Mouse (Mus musculus) liver, embryonic 14.5 days (tissue): Measurements from ENCODE around the gene Copz2. TPM values are rescaled to one million over a fixed set of nuclear protein-coding genes. Genes with fewer than 3 reads are reported as not detected.

Source experiments
- ATAC-seq: fragments of 200-750 bp; cut with Nextera tagmentation; 2 replicates; pipeline ENCODE4 v1.8.0; 2017; ENCODE audit warnings: moderate number of reproducible peaks, mild to moderate bottlenecking, moderate library complexity; ENCODE audit not compliant: insufficient read depth
- DNase-seq, 3 experiments: peaks; one replicate each; pipeline ENCODE4 v3.0.0-alpha.2; 2012 to 2013; ENCODE audit warnings: low read depth in 3 of 3, low spot score in 3 of 3
- H3K27ac ChIP-seq: fragments of 300-500 bp; sonication (generic); 2 replicates; pipeline ENCODE4 v1.5.1; 2014; ENCODE audit warnings: moderate library complexity, mild to moderate bottlenecking, control low read depth, inconsistent platforms
- H3K27me3 ChIP-seq: fragments of 300-500 bp; sonication (generic); 2 replicates; pipeline ENCODE4 v1.6.1; 2014; ENCODE audit warnings: mild to moderate bottlenecking, low read length, moderate library complexity; ENCODE audit not compliant: control insufficient read depth, insufficient read depth
- H3K36me3 ChIP-seq: fragments of 300-500 bp; sonication (generic); replicated peaks from 2 replicates; pipeline ENCODE4 v1.6.1; 2014; ENCODE audit warnings: low read depth; ENCODE audit not compliant: control insufficient read depth, insufficient read depth
- H3K4me1 ChIP-seq, 2 experiments: fragments of 200-500 bp in 1 of 2; fragments of 300-500 bp in 1 of 2; sonication (generic) in 1 of 2; replicated peaks; 2 replicates each; pipeline ENCODE4 v1.6.1; 2012 to 2014; ENCODE audit warnings: antibody characterized with exemption in 1 of 2, inconsistent platforms in 1 of 2, low read length in 1 of 2; ENCODE audit not compliant: control insufficient read depth in 2 of 2, insufficient read depth in 2 of 2
- H3K4me2 ChIP-seq: fragments of 300-500 bp; sonication (generic); 2 replicates; pipeline ENCODE4 v1.6.1; 2014; ENCODE audit warnings: low read depth, mild to moderate bottlenecking, control low read depth, moderate library complexity
- H3K4me3 ChIP-seq, 2 experiments: fragments of 200-500 bp in 1 of 2; fragments of 300-500 bp in 1 of 2; sonication (generic) in 1 of 2; 2 replicates each; pipeline ENCODE4 v1.5.1; 2012 to 2014; ENCODE audit warnings: low read depth in 2 of 2, low read length in 2 of 2, mild to moderate bottlenecking in 2 of 2, control low read depth in 1 of 2, inconsistent platforms in 1 of 2, moderate library complexity in 1 of 2; ENCODE audit not compliant: insufficient read depth in 1 of 2
- H3K9ac ChIP-seq: fragments of 300-500 bp; sonication (generic); replicated peaks from 2 replicates; pipeline ENCODE4 v1.6.1; 2014; ENCODE audit warnings: mild to moderate bottlenecking, control low read depth, moderate library complexity
- H3K9me3 ChIP-seq: fragments of 300-500 bp; sonication (generic); 2 replicates; pipeline ENCODE4 v1.6.1; 2016; ENCODE audit warnings: low read length, mixed read lengths; ENCODE audit not compliant: control insufficient read depth
- CTCF ChIP-seq: IDR thresholded peaks from 2 replicates; pipeline ENCODE4 v1.5.1; 2016; ENCODE audit warnings: antibody characterized with exemption, low read depth, control low read depth
- EP300 ChIP-seq: IDR thresholded peaks from 2 replicates; pipeline ENCODE4 v1.6.1; 2016; ENCODE audit warnings: antibody characterized with exemption, low read depth
- WGBS: fragments of 180-500 bp; shearing (Covaris S2); extraction: QIAGEN DNeasy Blood & Tissue Kit; methylation state at CpG from one replicate; pipeline ENCODE4 v1.1.7; 2014; ENCODE audit not compliant: insufficient replicate concordance; 5-methylcytosine and 5-hydroxymethylcytosine counted together
- microRNA counts: library from miRNA; unstranded; fragments of <30 nt; microRNA quantifications from one replicate; lab custom pipeline; 2016
- microRNA-seq: library from miRNA; unstranded; fragments of <30 nt; microRNA quantifications from one replicate; pipeline ENCODE4, GENCODE M21; 2016
- polyA plus RNA-seq, 2 experiments: library from polyadenylated mRNA; depleted of rRNA in 1 of 2; stranded (reverse) in 1 of 2; unstranded in 1 of 2; fragments of >200 nt; fragmentation: Nextera tagmentation in 1 of 2; extraction: Ambion mirVana in 1 of 2; gene quantifications; 2 replicates each; pipeline versions ENCODE4 v1.2.1 to v1.2.3; 2012 to 2014

Gene Copz2
- polyA plus RNA-seq, 2 experiments = 8.7 to 18.8 TPM

GRCm38 (mm10) chr11:96908594-96908993 is 58.9 kb downstream of the Copz2 start:
- 83% methylated on average over 12 of the region's 12 CpGs for WGBS
- DNase-seq (no peak), ATAC-seq (no peak)
- Histone ChIP-seq H3K4me3 (no peak overlapping the region), H3K9me3 (no peaks in the 10 kb centered on the region), H3K27ac (no peak overlapping the region), H3K9ac (no peak overlapping the region), H3K27me3 (no peaks in the 10 kb centered on the region), H3K4me1 (no peaks in the 10 kb centered on the region), H3K4me2 (no peak overlapping the region), H3K36me3 (no peaks in the 10 kb centered on the region; the same call in none of the 2 replicates)
- no peak for TF ChIP-seq CTCF
- no peak for TF ChIP-seq EP300

GRCm38 (mm10) chr11:96910003-96910402 is 60.3 kb downstream of the Copz2 start:
- DNase-seq (peak in 1 of 3 experiments; percentile 58), ATAC-seq (peak; percentile 21; the same call in 1 of the 2 replicates)
- Histone ChIP-seq H3K9me3 (no peaks in the 10 kb centered on the region), H3K36me3 (no peaks in the 10 kb centered on the region; the same call in none of the 2 replicates), H3K27ac (no peak overlapping the region), H3K27me3 (no peaks in the 10 kb centered on the region), H3K4me2 (no peak overlapping the region), H3K4me3 (no peak overlapping the region), H3K4me1 (no peaks in the 10 kb centered on the region), H3K9ac (no peak overlapping the region)
- TF ChIP-seq EP300 (no peak), CTCF (peak; percentile 92)
- WGBS = 31% methylated on average over 7 of the region's 7 CpGs

MicroRNAs within 50 kb of the gene (microRNA counts, 519-probe panel; counts per million panel counts)
- 6,710 counts per million, percentile 61 among the panel's probes with 10 or more counts for microRNA mmu-miR-152 (lab: Ali Mortazavi, UCI)

Small RNAs within 50 kb of the gene (microRNA-seq; reads per million reads assigned to microRNA genes)
- 191 reads per million, percentile 55 among the genes with 10 or more reads in this experiment for gene Mir152

Other genes with a start within 250 kb of the Copz2 start
- 7.4 and 10.1 TPM in 2 replicates for gene Snx11, start 72.3 kb upstream of the Copz2 start, polyA plus RNA-seq (2012; rRNA removed)
- 4.2 and 4.9 TPM in 2 replicates for gene Snx11, start 72.3 kb upstream of the Copz2 start, polyA plus RNA-seq (2014; fragmentation: Nextera tagmentation; extraction: Ambion mirVana)
- gene Cbx1, start 60.7 kb upstream of the Copz2 start, polyA plus RNA-seq (2012; rRNA removed) = 9.9 and 23.5 TPM in 2 replicates
- gene Cbx1, start 60.7 kb upstream of the Copz2 start, polyA plus RNA-seq (2014; fragmentation: Nextera tagmentation; extraction: Ambion mirVana) = 25.0 and 26.0 TPM in 2 replicates
- gene Nfe2l1, start 19.9 kb upstream of the Copz2 start, polyA plus RNA-seq (2012; rRNA removed) = 14.4 and 15.2 TPM in 2 replicates
- 9.6 and 10.1 TPM in 2 replicates for gene Nfe2l1, start 19.9 kb upstream of the Copz2 start, polyA plus RNA-seq (2014; fragmentation: Nextera tagmentation; extraction: Ambion mirVana)
- 14.2 and 20.1 TPM in 2 replicates for gene Cdk5rap3, start 66.6 kb downstream of the Copz2 start, polyA plus RNA-seq (2012; rRNA removed)
- gene Cdk5rap3, start 66.6 kb downstream of the Copz2 start, polyA plus RNA-seq (2014; fragmentation: Nextera tagmentation; extraction: Ambion mirVana) = 34.1 and 36.4 TPM in 2 replicates
- gene Prr15l, start 78.2 kb downstream of the Copz2 start, polyA plus RNA-seq (2012; rRNA removed) = 2.8 and 3.3 TPM in 2 replicates
- 4.9 and 8.5 TPM in 2 replicates for gene Prr15l, start 78.2 kb downstream of the Copz2 start, polyA plus RNA-seq (2014; fragmentation: Nextera tagmentation; extraction: Ambion mirVana)
- 315 and 355 TPM in 2 replicates for gene Pnpo, start 94.1 kb downstream of the Copz2 start, polyA plus RNA-seq (2012; rRNA removed)
- gene Pnpo, start 94.1 kb downstream of the Copz2 start, polyA plus RNA-seq (2014; fragmentation: Nextera tagmentation; extraction: Ambion mirVana) = 564 and 592 TPM in 2 replicates
- 7.7 and 8.0 TPM in 2 replicates for gene Sp2, start 133.1 kb downstream of the Copz2 start, polyA plus RNA-seq (2012; rRNA removed)
- 13.7 and 17.1 TPM in 2 replicates for gene Sp2, start 133.1 kb downstream of the Copz2 start, polyA plus RNA-seq (2014; fragmentation: Nextera tagmentation; extraction: Ambion mirVana)
- 0.02 and 0.06 TPM in 2 replicates for gene Sp6, start 163.5 kb downstream of the Copz2 start, polyA plus RNA-seq (2012; rRNA removed)
- not detected in 2 replicates for gene Sp6, start 163.5 kb downstream of the Copz2 start, polyA plus RNA-seq (2014; fragmentation: Nextera tagmentation; extraction: Ambion mirVana)
- gene Scrn2, start 180.1 kb downstream of the Copz2 start, polyA plus RNA-seq (2012; rRNA removed) = 5.7 and 5.9 TPM in 2 replicates
- gene Scrn2, start 180.1 kb downstream of the Copz2 start, polyA plus RNA-seq (2014; fragmentation: Nextera tagmentation; extraction: Ambion mirVana) = 5.8 and 6.3 TPM in 2 replicates
- 0.20 and 0.29 TPM in 2 replicates for gene Lrrc46, start 191.5 kb downstream of the Copz2 start, polyA plus RNA-seq (2012; rRNA removed)
- gene Lrrc46, start 191.5 kb downstream of the Copz2 start, polyA plus RNA-seq (2014; fragmentation: Nextera tagmentation; extraction: Ambion mirVana) = 0.28 and 0.38 TPM in 2 replicates
- gene Mrpl10, start 191.7 kb downstream of the Copz2 start, polyA plus RNA-seq (2012; rRNA removed) = 29.1 and 30.3 TPM in 2 replicates
- 34.9 and 36.2 TPM in 2 replicates for gene Mrpl10, start 191.7 kb downstream of the Copz2 start, polyA plus RNA-seq (2014; fragmentation: Nextera tagmentation; extraction: Ambion mirVana)
- gene Osbpl7, start 200.8 kb downstream of the Copz2 start, polyA plus RNA-seq (2012; rRNA removed) = 2.0 and 2.5 TPM in 2 replicates
- gene Osbpl7, start 200.8 kb downstream of the Copz2 start, polyA plus RNA-seq (2014; fragmentation: Nextera tagmentation; extraction: Ambion mirVana) = 1.2 and 1.7 TPM in 2 replicates